In the genomic region with DNA sequence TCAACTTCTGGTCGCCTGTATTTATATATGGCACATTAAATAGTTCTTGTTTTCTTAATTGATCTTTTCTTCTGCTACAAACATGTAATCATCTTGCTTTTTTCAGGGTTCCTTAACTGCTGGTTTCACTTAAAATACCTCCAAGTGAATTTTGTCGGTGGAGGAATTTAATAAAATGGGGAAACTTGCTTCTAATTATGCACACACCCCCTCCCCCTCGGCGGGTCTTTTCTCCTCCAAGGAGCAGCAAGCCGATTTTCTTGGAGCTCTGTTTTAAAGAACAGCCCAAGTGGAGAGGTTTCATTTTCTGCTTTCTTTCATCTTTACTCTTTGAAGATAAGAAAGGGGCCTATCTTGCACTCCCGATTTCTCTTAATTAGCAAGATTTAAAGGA, we compare ENCODE assay signal across 8 mouse cellular contexts. TPM values are rescaled to one million over a fixed set of nuclear protein-coding genes. Genes with fewer than 3 reads are reported as not detected.
A peak's percentile ranks its signal among the peaks of the same experiment; 100 is the strongest.
DNase-seq lines count a peak whose midpoint lies in the region; ATAC-seq and TF ChIP-seq lines count a peak whose summit lies in the region.

No protein-coding gene starts in this region.

- no peak for TF ChIP-seq POLR2A in small intestine, adult 2 months (IDR thresholded peaks at IDR 0.05; ENCODE audit: low read depth, low read length)

- TF ChIP-seq CTCF in lung, postnatal 0 days (IDR thresholded peaks at IDR 0.05) = no peak
- TF ChIP-seq CTCF in small intestine, adult 2 months (IDR thresholded peaks at IDR 0.05; ENCODE audit: extremely low read depth, insufficient read length, insufficient replicate concordance, low read depth, low read length) = no peak

- no peak for ATAC-seq in lung, postnatal 0 days
- ATAC-seq in limb, embryonic 12.5 days (ENCODE audit: insufficient number of reproducible peaks, insufficient read depth, low FRiP score, low TSS enrichment, low read depth) = peak; percentile 54; the same call in 1 of the 2 replicates
- no peak for ATAC-seq in cerebellum, adult (ENCODE audit: insufficient number of reproducible peaks, low FRiP score, low TSS enrichment)

- peak overlapping the region; percentile 57; the same call in 1 of the 2 replicates for H3K27ac ChIP-seq in lung, postnatal 0 days (ENCODE audit: low read length)
- H3K27ac ChIP-seq in forebrain, embryonic 10.5 days = peak overlapping the region; percentile 97
- H3K27ac ChIP-seq in limb, embryonic 12.5 days = peak overlapping the region; percentile 100
- H3K27ac ChIP-seq in small intestine, adult 2 months (ENCODE audit: insufficient read depth, low read depth, low read length) = no peak overlapping the region

- H3K9me3 ChIP-seq in lung, postnatal 0 days (ENCODE audit: low read length) = no peaks in the 10 kb centered on the region
- no peaks in the 10 kb centered on the region for H3K9me3 ChIP-seq in forebrain, embryonic 10.5 days
- no peaks in the 10 kb centered on the region for H3K9me3 ChIP-seq in limb, embryonic 12.5 days

- H3K4me2 ChIP-seq in lung, postnatal 0 days (replicated peaks; ENCODE audit: low read depth, low read length) = peak overlapping the region; percentile 75
- peak overlapping the region; percentile 77 for H3K4me2 ChIP-seq in limb, embryonic 12.5 days

- H3K4me3 ChIP-seq in lung, postnatal 0 days (ENCODE audit: low read depth, low read length) = peak overlapping the region; percentile 47
- peak overlapping the region; percentile 78 for H3K4me3 ChIP-seq in forebrain, embryonic 10.5 days
- H3K4me3 ChIP-seq in limb, embryonic 12.5 days (replicated peaks) = peak overlapping the region; percentile 72
- H3K4me3 ChIP-seq in small intestine, adult 2 months (ENCODE audit: low read depth, low read length) = peak overlapping the region; percentile 82

- DNase-seq in lung, postnatal 0 days (ENCODE audit: low spot score) = peak; percentile 36
- DNase-seq in lung, adult 18-20 months = no peak
- DNase-seq in forebrain, embryonic 10.5 days (ENCODE audit: extremely low spot score, low spot score) = peak; percentile 74
- no peak for DNase-seq in cerebellum, adult 9-11 months
- no peak for DNase-seq in c-Kit-positive CD71-positive TER-119-positive erythroid progenitor cells, embryonic 14.5 days (ENCODE audit: low spot score)

- H3K36me3 ChIP-seq in lung, postnatal 0 days (ENCODE audit: insufficient read depth, low read length) = no peaks in the 10 kb centered on the region
- H3K36me3 ChIP-seq in forebrain, embryonic 10.5 days (replicated peaks) = peaks cover 30% of the 10 kb centered on the region
- peaks cover 28% of the 10 kb centered on the region for H3K36me3 ChIP-seq in limb, embryonic 12.5 days
- no peaks in the 10 kb centered on the region for H3K36me3 ChIP-seq in small intestine, adult 2 months (ENCODE audit: control insufficient read depth, insufficient read depth, low read length)

- no peaks in the 10 kb centered on the region for H3K4me1 ChIP-seq in lung, postnatal 0 days (ENCODE audit: insufficient read depth, low read depth, low read length)
- peaks cover 46% of the 10 kb centered on the region for H3K4me1 ChIP-seq in forebrain, embryonic 10.5 days
- H3K4me1 ChIP-seq in limb, embryonic 12.5 days (replicated peaks) = peaks cover 24% of the 10 kb centered on the region
- H3K4me1 ChIP-seq in small intestine, adult 2 months (ENCODE audit: control insufficient read depth, insufficient read depth, insufficient read length, low read length) = no peaks in the 10 kb centered on the region; the same call in 1 of the 2 replicates

- 1% methylated on average over 6 of the region's 6 CpGs for WGBS in lung, postnatal 0 days
- WGBS in forebrain, embryonic 10.5 days = under 1% methylated on average over 6 of the region's 6 CpGs
- WGBS in limb, embryonic 12.5 days = 2% methylated on average over 6 of the region's 6 CpGs
- WGBS in small intestine, adult 2 months = 2% methylated on average over 6 of the region's 6 CpGs

- H3K27me3 ChIP-seq in lung, postnatal 0 days (replicated peaks; ENCODE audit: insufficient read depth, low read length) = no peaks in the 10 kb centered on the region
- no peaks in the 10 kb centered on the region for H3K27me3 ChIP-seq in forebrain, embryonic 10.5 days (ENCODE audit: poor library complexity, severe bottlenecking)
- H3K27me3 ChIP-seq in limb, embryonic 12.5 days = no peaks in the 10 kb centered on the region
- H3K27me3 ChIP-seq in small intestine, adult 2 months (ENCODE audit: control insufficient read depth, insufficient read depth, low read length) = no peaks in the 10 kb centered on the region; the same call in 1 of the 2 replicates

- no peak for TF ChIP-seq EP300 in lung, postnatal 0 days (IDR thresholded peaks at IDR 0.05)

- H3K9ac ChIP-seq in lung, postnatal 0 days (replicated peaks; ENCODE audit: low read depth) = no peak overlapping the region; the same call in 1 of the 2 replicates
- H3K9ac ChIP-seq in limb, embryonic 12.5 days (replicated peaks) = peak overlapping the region; percentile 95

RNA-seq across cellular contexts. Expression of a gene that starts 0.5 kb away (rescaled TPM):
- 25.6 and 33.0 TPM in 2 replicates for polyA plus RNA-seq in lung, postnatal 0 days (2015; fragmentation: Nextera tagmentation; extraction: Ambion mirVana)
- 57.9 and 59.5 TPM in 2 replicates for polyA plus RNA-seq in forebrain, embryonic 10.5 days (2016; fragmentation: Nextera tagmentation; extraction: Ambion mirVana)
- polyA plus RNA-seq in limb, embryonic 12.5 days (2016; fragmentation: Nextera tagmentation; extraction: Ambion mirVana) = 187 TPM in 2 replicates
- polyA plus RNA-seq in small intestine, adult 2 months (2012; rRNA removed) = 0.56 and 0.68 TPM in 2 replicates

Comparison
In these comparisons a context has a peak if more than half of its experiments do, and no peak if none do; other contexts are left out.
1. DNase-seq: peak in lung, postnatal 0 days (single experiment) and forebrain, embryonic 10.5 days (single experiment); none in lung, adult 18-20 months (0 of 2), cerebellum, adult 9-11 months (single experiment) and c-Kit-positive CD71-positive TER-119-positive erythroid progenitor cells, embryonic 14.5 days (single experiment).
2. RNA of a gene that starts 0.5 kb away (polyA plus RNA-seq): 187 TPM in limb, embryonic 12.5 days, 57.9 to 59.5 TPM in forebrain, embryonic 10.5 days and 25.6 to 33.0 TPM in lung, postnatal 0 days; 0.56 to 0.68 TPM in small intestine, adult 2 months; every median in the first group is over 10 times any median in the second.
3. Peak in every context shown above with its lines, with median percentiles within 50 percentile points of each other: H3K4me3 ChIP-seq.